Mouse (Mus musculus): ENCODE measurements around the gene Unc13d.
"Not testable (repeated sequence)": the region's sequence is repeated elsewhere in the genome, so short reads cannot be mapped to it uniquely, and the experiment has no call there.

Unc13d gene

DNA sequence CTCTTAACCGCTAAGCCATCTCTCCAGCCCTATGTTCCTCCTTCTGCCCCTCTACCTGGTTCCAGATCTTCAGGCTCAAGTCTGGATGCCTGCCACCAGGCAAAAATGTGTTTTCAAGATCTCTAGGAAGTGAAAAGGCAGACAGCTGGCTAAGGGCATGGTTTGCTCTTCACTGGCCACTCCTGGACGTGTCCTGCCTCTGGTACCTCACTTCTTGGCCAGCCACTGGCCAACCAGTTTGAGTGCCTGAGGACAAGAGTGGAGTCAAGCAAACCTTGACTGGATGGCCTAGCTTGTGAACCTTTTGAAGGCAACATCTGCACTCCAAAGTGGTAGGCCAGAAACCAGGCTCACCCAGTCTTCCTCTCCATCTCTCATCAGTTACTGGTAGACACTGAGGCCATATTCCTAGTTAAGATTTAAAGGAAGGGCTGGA lies 57.8 kb downstream of the Unc13d start:
- peak; percentile 32 for DNase-seq

DNA sequence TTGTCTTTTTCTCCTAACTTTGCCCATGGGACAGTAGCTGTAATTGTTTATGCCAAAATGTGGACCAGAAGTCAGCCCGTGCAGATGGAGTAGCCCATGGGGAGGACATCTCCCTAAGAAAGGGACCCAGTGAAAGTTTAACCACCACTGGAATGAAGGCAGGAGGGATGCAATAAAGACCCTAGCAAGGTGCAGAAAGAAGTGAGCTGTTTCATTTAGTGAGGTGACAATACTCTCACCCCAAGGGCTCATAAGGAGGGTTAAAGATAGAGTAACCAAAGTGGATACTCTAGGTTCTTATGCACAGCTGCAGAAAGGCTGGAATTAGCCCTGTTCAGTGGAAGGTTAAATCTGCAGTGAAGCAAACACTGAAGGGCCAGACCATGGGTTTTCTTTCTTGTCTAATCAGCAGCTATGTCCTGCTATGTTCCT lies 58.4 kb downstream of the Unc13d start:
- no peak for DNase-seq

DNA sequence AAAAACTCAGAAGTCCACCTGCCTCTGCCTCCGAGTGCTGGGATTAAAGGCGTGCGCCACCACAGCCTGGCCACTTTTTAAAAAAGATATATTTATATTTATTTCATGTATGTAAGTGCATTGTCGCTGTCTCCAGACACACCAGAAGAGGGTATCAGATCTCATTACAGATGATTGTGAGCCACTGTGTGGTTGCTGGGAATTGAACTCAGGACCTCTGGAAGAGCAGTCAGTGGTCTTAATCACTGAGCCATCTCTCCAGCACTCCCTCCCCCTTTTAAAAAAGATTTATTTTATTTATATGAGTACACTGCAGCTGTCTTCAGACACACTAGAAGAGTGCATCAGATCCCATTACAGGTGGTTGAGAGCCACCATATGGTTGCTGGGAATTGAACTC lies 58.9 kb downstream of the Unc13d start:
- not testable (repeated sequence) for DNase-seq

DNA sequence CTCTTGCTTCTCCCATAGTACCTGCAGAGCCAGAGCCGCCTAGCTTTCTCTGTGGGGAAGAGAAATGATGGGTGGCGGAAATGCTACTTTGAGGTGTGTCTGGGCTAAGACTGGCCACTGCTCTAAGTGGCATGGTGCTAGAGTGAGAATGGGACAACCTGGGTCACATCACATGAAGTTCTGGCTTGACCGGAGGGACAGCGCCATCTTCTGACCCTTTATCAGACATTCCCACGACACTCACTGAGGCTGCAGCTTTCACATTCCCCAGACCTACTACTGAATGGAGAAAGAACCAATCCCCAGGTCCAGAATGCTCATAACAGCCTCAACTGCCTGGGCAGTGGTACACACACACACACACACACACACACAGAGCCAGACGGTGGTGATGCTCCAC lies 59.7 kb downstream of the Unc13d start:
- DNase-seq = peak; percentile 52

DNA sequence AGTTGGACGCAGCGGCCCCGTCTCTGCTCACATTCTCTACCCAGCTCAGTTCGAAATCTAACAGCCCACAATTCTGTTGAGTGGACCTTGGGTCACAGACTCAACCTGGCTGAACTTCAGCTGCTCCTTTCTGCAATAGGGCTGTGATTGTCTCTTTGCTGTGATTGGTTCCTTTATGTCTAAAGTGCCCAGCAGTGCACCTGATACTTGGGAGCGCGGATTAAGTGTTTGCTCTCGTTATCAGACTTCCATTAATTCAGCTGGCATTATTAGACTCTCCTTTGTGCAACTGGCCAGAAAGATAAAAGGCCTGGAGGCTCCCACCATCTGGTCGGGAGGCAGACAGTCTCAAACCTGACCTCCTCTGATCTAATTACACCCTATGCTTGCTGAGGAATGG lies 62.9 kb downstream of the Unc13d start:
- no peak for DNase-seq

DNA sequence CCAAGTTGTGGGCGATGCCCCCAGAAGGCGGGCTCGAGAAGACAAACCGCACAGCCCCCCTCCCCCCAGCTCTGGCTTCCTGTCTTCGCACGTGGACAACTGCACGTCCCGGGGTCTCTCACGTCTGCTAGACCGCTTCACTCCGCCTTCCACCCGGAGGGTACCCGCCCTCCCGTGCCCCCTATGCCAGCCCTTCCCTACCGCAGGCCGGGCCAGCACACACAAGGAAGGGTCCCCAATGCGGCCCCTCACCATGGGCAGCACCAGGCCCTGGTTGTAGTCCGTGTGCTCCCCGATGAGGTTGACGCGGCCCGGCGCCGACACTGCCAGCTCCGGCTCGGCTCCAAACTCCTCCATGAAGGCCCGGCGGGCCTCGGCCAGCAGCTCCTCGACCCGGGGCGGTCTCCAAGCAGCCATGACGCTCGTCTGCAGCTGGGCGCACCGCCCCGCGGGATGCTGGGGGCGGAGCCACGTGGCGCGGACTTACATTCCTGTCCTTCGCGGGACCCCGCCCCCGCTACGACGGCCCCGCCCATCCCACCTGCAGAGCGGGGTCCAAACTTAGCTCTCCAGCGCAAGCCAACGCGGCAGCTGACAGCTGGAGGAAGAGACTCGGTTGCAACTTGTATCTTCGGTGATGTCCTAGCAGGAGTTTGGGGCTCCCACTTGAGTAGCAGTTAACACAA lies 65.4 kb downstream of the Unc13d start, which contains the start of gene Galk1:
Gene Galk1 (minus strand): TSS at position 458 of the 686 bp plus-strand sequence.
- peak; percentile 99 for DNase-seq

Data from thymus, postnatal 4 days (tissue).